Mouse (Mus musculus): ENCODE results near the gene Zfp574. TPM values are rescaled to one million over a fixed set of nuclear protein-coding genes. Genes with fewer than 3 reads are reported as not detected.

Gene Zfp574
- total RNA-seq, 1 experiment from 2014 or later = 8.4 TPM

- peak; percentile 63 for ATAC-seq (replicated peaks; ENCODE audit: low read depth, poor library complexity, severe bottlenecking)
Measured at GRCm38 (mm10) chr7:25106790-25107502, 34.6 kb downstream of the Zfp574 start.

- ATAC-seq (replicated peaks; ENCODE audit: low read depth, poor library complexity, severe bottlenecking) = no peak
Measured at GRCm38 (mm10) chr7:25109355-25109754, 37.0 kb downstream of the Zfp574 start.

- ATAC-seq (replicated peaks; ENCODE audit: low read depth, poor library complexity, severe bottlenecking) = no peak
Measured at GRCm38 (mm10) chr7:25110336-25110735, 38.0 kb downstream of the Zfp574 start.

GRCm38 (mm10) chr7:25112178-25112955 is 40.0 kb downstream of the Zfp574 start:
- ATAC-seq (replicated peaks; ENCODE audit: low read depth, poor library complexity, severe bottlenecking) = no peak

GRCm38 (mm10) chr7:25112956-25113603 is 40.7 kb downstream of the Zfp574 start:
- no peak for ATAC-seq (replicated peaks; ENCODE audit: low read depth, poor library complexity, severe bottlenecking)

GRCm38 (mm10) chr7:25120061-25120834 is 47.9 kb downstream of the Zfp574 start:
- peak; percentile 89 for ATAC-seq (replicated peaks; ENCODE audit: low read depth, poor library complexity, severe bottlenecking)

GRCm38 (mm10) chr7:25121240-25121786 is 48.9 kb downstream of the Zfp574 start:
- ATAC-seq (replicated peaks; ENCODE audit: low read depth, poor library complexity, severe bottlenecking) = no peak

GRCm38 (mm10) chr7:25125716-25126281 is 53.4 kb downstream of the Zfp574 start:
- no peak for ATAC-seq (replicated peaks; ENCODE audit: low read depth, poor library complexity, severe bottlenecking)

- no peak for ATAC-seq (replicated peaks; ENCODE audit: low read depth, poor library complexity, severe bottlenecking)
Measured at GRCm38 (mm10) chr7:25127971-25128370, 55.6 kb downstream of the Zfp574 start.

- ATAC-seq (replicated peaks; ENCODE audit: low read depth, poor library complexity, severe bottlenecking) = peak; percentile 51
Measured at GRCm38 (mm10) chr7:25129390-25129979, 57.1 kb downstream of the Zfp574 start.

GRCm38 (mm10) chr7:25130565-25130964 is 58.2 kb downstream of the Zfp574 start:
- ATAC-seq (replicated peaks; ENCODE audit: low read depth, poor library complexity, severe bottlenecking) = no peak

GRCm38 (mm10) chr7:25131247-25131646 is 58.9 kb downstream of the Zfp574 start:
- ATAC-seq (replicated peaks; ENCODE audit: low read depth, poor library complexity, severe bottlenecking) = no peak

- peak; percentile 62 for ATAC-seq (replicated peaks; ENCODE audit: low read depth, poor library complexity, severe bottlenecking)
Measured at GRCm38 (mm10) chr7:25132318-25132960, 60.1 kb downstream of the Zfp574 start.

Other genes with a start within 250 kb of the Zfp574 start
- gene Gm9844, start 210.4 kb upstream of the Zfp574 start, total RNA-seq (2017) = 34.7 and 43.7 TPM in 2 replicates
- gene Lypd4, start 202.6 kb upstream of the Zfp574 start, total RNA-seq (2017) = not detected in 2 replicates
- gene Dmrtc2, start 202.5 kb upstream of the Zfp574 start, total RNA-seq (2017) = not detected in 2 replicates
- gene Rps19, start 188.2 kb upstream of the Zfp574 start, total RNA-seq (2017) = 1,538 and 1,683 TPM in 2 replicates
- gene Cd79a, start 175.2 kb upstream of the Zfp574 start, total RNA-seq (2017) = not detected in 2 replicates
- 43.2 and 54.1 TPM in 2 replicates for gene Arhgef1, start 169.7 kb upstream of the Zfp574 start, total RNA-seq (2017)
- not detected in 2 replicates for gene Gm4881, start 128.1 kb upstream of the Zfp574 start, total RNA-seq (2017)
- 78.3 and 82.6 TPM in 2 replicates for gene Rabac1, start 99.8 kb upstream of the Zfp574 start, total RNA-seq (2017)
- gene Atp1a3, start 66.6 kb upstream of the Zfp574 start, total RNA-seq (2017) = 17.1 and 23.8 TPM in 2 replicates
- 10.4 and 11.5 TPM in 2 replicates for gene Grik5, start 221 bp upstream of the Zfp574 start, total RNA-seq (2017)
- 3.8 and 4.7 TPM in 2 replicates for gene Pou2f2, start 107.2 kb downstream of the Zfp574 start, total RNA-seq (2017)
- gene Dedd2, start 148.0 kb downstream of the Zfp574 start, total RNA-seq (2017) = 16.4 and 17.6 TPM in 2 replicates
- gene Zfp526, start 148.9 kb downstream of the Zfp574 start, total RNA-seq (2017) = 8.3 and 10.2 TPM in 2 replicates
- gene Gsk3a, start 165.3 kb downstream of the Zfp574 start, total RNA-seq (2017) = 50.5 and 58.1 TPM in 2 replicates
- gene Erf, start 178.2 kb downstream of the Zfp574 start, total RNA-seq (2017) = 8.9 and 10.9 TPM in 2 replicates
- gene Cic, start 195.1 kb downstream of the Zfp574 start, total RNA-seq (2017) = 44.4 and 50.2 TPM in 2 replicates
- gene Pafah1b3, start 225.4 kb downstream of the Zfp574 start, total RNA-seq (2017) = 21.4 and 27.3 TPM in 2 replicates
- gene Prr19, start 228.8 kb downstream of the Zfp574 start, total RNA-seq (2017) = not detected in 2 replicates
- gene Tmem145, start 233.5 kb downstream of the Zfp574 start, total RNA-seq (2017) = not detected in 2 replicates
- 4.9 and 6.2 TPM in 2 replicates for gene Megf8, start 244.6 kb downstream of the Zfp574 start, total RNA-seq (2017)

All from common myeloid progenitor, adult 5-6 weeks (primary cell).